Mouse (Mus musculus): Measurements from ENCODE around the gene Naga. TPM values are rescaled to one million over a fixed set of nuclear protein-coding genes. Genes with fewer than 3 reads are reported as not detected.

The Naga gene
- 36.8 and 38.1 TPM in 2 replicates for polyA plus RNA-seq (2016; fragmentation: Nextera tagmentation; extraction: Ambion mirVana)

DNA sequence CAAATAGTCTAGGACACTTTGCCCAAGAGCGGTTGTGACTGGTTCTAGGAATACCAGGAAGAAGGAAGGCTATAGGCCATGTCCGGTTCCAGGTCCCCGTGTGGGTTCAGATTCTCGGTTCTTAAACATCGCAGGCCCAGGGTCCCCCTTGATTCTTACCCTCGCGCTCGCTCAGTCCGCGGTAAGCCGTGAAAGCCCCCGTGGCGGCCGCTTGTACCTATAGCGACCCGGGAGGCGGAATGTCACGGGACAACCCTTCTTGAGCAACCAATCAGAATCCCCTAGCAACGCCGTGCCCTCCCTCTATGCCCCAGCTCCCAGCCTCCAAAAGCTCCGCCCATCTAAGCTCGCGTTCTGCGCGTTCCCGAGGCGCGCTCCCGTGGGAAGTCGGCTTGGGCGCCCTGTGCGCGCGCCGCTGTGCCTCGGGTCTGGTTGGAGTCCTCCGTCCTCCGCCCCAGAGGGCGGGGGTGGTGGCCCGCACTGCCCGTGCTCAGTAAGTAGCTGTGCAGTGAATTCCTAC is at the start of gene Naga, which contains the start of the genes Pheta2 and Smdt1:
Naga (minus strand) TSS at position 333 of the 520 bp plus-strand sequence.
Pheta2 (plus strand) TSS at position 350 of the 520 bp plus-strand sequence.
Smdt1 (plus strand) TSS at position 367 of the 520 bp plus-strand sequence.
- Histone ChIP-seq H3K36me3 (peaks cover 24% of the 10 kb centered on the region), H3K4me1 (peaks cover 31% of the 10 kb centered on the region), H3K4me3 (peak within 1 kb of the TSS; percentile 48), H3K27me3 (no peaks in the 10 kb centered on the region), H3K9ac (peak within 1 kb of the TSS; percentile 60), H3K27ac (peak within 1 kb of the TSS; percentile 13; the same call in 1 of the 2 replicates), H3K4me2 (replicated peaks) (peak within 1 kb of the TSS; percentile 63), H3K9me3 (no peaks in the 10 kb centered on the region)
- WGBS: under 1% methylated on average over 41 of the region's 41 CpGs
- ATAC-seq (ENCODE audit: insufficient number of reproducible peaks, insufficient read depth, low FRiP score, low TSS enrichment): peak; percentile 72; the same call in 1 of the 2 replicates

DNA sequence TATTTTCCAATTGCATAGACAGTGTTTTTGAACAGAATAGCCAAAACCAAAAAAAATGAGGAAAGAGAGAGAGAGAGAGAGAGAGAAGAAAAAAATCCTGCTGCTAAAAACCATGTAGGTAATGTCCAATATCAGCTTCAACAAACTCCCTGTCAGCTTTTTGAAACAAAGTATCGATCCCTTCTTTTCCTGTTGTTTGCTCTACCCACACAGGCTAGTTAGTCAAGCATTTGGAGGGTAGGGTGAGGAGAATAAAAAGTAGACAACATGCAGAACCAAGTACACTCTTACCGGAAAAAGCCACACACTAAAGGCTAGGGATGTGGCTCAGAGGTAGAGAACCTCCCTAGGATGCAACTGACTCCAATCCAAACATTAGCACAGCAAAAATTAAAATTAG is 47.0 kb upstream of the Naga start:
- Histone ChIP-seq H3K4me3 (no peak overlapping the region), H3K4me2 (replicated peaks) (no peak overlapping the region), H3K27ac (no peak overlapping the region), H3K9me3 (no peaks in the 10 kb centered on the region), H3K9ac (no peak overlapping the region), H3K36me3 (no peaks in the 10 kb centered on the region), H3K27me3 (no peaks in the 10 kb centered on the region), H3K4me1 (peaks cover 3% of the 10 kb centered on the region; the same call in 1 of the 2 replicates)
- 93% methylated on average over 2 of the region's 2 CpGs for WGBS
- ATAC-seq (ENCODE audit: insufficient number of reproducible peaks, insufficient read depth, low FRiP score, low TSS enrichment): no peak

DNA sequence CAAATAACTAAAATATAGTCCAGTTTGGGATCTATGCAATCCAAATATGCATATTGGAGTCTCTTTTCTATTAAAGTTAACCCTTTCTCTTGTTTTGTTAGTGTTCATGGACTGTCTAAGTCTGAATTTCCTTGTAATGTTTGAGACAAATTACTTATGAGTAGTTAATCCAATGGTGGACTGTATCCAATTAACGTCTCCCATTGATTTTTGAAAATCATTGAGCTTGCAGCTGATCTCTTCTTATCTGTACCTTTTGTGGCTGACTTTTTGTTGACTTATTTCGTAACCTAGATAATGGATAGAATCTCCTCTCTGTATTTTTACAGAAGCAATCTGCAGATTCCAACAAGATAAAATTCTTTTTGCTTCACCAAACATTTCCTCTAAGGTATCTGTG is 43.7 kb upstream of the Naga start:
- H3K9me3 ChIP-seq: no peaks in the 10 kb centered on the region
- ATAC-seq (ENCODE audit: insufficient number of reproducible peaks, insufficient read depth, low FRiP score, low TSS enrichment): no peak
- no peak overlapping the region for H3K9ac ChIP-seq
- 89% methylated on average over 2 of the region's 2 CpGs for WGBS
- H3K4me2 ChIP-seq (replicated peaks): no peak overlapping the region
- H3K4me1 ChIP-seq: peaks cover 15% of the 10 kb centered on the region
- no peak overlapping the region for H3K27ac ChIP-seq
- no peaks in the 10 kb centered on the region for H3K27me3 ChIP-seq
- H3K36me3 ChIP-seq: no peaks in the 10 kb centered on the region
- no peak overlapping the region for H3K4me3 ChIP-seq

GRCm38 (mm10) chr15:82380714-82381062 is 42.0 kb upstream of the Naga start:
- H3K9me3 ChIP-seq: no peaks in the 10 kb centered on the region
- peaks cover 15% of the 10 kb centered on the region for H3K4me1 ChIP-seq
- no peak for ATAC-seq (ENCODE audit: insufficient number of reproducible peaks, insufficient read depth, low FRiP score, low TSS enrichment)
- 33% methylated on average over 7 of the region's 7 CpGs for whole genome bisulfite sequencing
- H3K27ac ChIP-seq: no peak overlapping the region
- H3K4me2 ChIP-seq (replicated peaks): peak overlapping the region; percentile 70
- no peaks in the 10 kb centered on the region for H3K27me3 ChIP-seq
- H3K9ac ChIP-seq: peak overlapping the region; percentile 56; the same call in 1 of the 2 replicates
- peak overlapping the region; percentile 45 for H3K4me3 ChIP-seq
- no peaks in the 10 kb centered on the region for H3K36me3 ChIP-seq

DNA sequence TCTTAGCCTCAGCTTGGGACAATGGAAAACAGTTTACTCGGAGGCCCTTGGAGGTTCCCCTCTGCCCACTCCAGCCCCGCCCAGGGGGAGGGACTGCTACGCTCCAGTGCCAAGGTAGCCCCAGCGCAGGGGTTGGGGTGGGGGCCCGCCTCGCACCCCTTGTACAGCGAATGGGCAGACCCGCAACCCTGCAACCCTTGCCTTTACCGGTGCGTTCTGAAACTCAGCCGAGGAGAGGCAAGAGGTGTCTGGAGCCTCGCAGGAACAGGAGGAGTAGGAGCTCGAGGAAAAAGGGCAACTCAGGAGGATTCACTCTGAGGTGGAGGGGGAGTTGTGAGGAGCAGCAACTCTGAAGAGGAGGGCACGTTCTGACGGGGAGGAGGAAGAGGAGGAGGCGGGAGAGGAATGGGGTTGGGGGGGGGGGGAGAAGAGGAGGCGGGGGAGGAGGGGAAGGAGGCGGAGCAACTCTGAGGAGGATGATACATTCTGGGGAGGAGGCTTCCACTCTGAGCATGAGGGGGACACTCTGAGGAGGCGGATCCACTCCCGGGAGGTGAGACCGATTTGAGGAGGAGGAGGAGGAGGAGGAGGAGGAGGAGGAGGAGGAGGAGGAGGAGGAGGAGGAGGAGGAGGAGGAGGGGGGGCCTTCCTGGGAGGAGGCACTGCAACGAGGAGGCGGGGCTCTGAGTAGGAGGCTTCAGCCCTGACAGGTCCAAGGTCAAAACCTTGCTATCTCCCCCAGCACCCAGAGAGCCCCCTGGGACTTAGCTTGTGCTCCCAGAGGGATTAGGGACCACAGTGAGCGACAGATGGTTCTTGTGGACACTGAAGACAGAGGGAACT is 41.4 kb upstream of the Naga start, which contains the start of gene Cyp2d22:
Cyp2d22 (minus strand) TSS at position 390 of the 843 bp plus-strand sequence.
- H3K27ac ChIP-seq: peak within 1 kb of the TSS; percentile 77
- no peaks in the 10 kb centered on the region for H3K9me3 ChIP-seq
- no peaks in the 10 kb centered on the region for H3K36me3 ChIP-seq
- peak within 1 kb of the TSS; percentile 70 for H3K4me2 ChIP-seq (replicated peaks)
- H3K4me3 ChIP-seq: peak within 1 kb of the TSS; percentile 45
- H3K9ac ChIP-seq: peak within 1 kb of the TSS; percentile 56
- peaks cover 15% of the 10 kb centered on the region for H3K4me1 ChIP-seq
- H3K27me3 ChIP-seq: no peaks in the 10 kb centered on the region
- WGBS: 2% methylated on average over 19 of the region's 24 CpGs
- peak; percentile 88 for ATAC-seq (ENCODE audit: insufficient number of reproducible peaks, insufficient read depth, low FRiP score, low TSS enrichment)

- no peaks in the 10 kb centered on the region for H3K36me3 ChIP-seq
- peaks cover 15% of the 10 kb centered on the region for H3K4me1 ChIP-seq
- H3K27ac ChIP-seq: peak overlapping the region; percentile 77; the same call in 1 of the 2 replicates
- ATAC-seq (ENCODE audit: insufficient number of reproducible peaks, insufficient read depth, low FRiP score, low TSS enrichment): no peak
- H3K9ac ChIP-seq: peak overlapping the region; percentile 56; the same call in 1 of the 2 replicates
- WGBS: 22% methylated on average over 7 of the region's 7 CpGs
- peak overlapping the region; percentile 70 for H3K4me2 ChIP-seq (replicated peaks)
- H3K27me3 ChIP-seq: no peaks in the 10 kb centered on the region
- no peaks in the 10 kb centered on the region for H3K9me3 ChIP-seq
- peak overlapping the region; percentile 45 for H3K4me3 ChIP-seq
These were observed 40.8 kb upstream of the Naga start for GRCm38 (mm10) chr15:82379511-82379870.

DNA sequence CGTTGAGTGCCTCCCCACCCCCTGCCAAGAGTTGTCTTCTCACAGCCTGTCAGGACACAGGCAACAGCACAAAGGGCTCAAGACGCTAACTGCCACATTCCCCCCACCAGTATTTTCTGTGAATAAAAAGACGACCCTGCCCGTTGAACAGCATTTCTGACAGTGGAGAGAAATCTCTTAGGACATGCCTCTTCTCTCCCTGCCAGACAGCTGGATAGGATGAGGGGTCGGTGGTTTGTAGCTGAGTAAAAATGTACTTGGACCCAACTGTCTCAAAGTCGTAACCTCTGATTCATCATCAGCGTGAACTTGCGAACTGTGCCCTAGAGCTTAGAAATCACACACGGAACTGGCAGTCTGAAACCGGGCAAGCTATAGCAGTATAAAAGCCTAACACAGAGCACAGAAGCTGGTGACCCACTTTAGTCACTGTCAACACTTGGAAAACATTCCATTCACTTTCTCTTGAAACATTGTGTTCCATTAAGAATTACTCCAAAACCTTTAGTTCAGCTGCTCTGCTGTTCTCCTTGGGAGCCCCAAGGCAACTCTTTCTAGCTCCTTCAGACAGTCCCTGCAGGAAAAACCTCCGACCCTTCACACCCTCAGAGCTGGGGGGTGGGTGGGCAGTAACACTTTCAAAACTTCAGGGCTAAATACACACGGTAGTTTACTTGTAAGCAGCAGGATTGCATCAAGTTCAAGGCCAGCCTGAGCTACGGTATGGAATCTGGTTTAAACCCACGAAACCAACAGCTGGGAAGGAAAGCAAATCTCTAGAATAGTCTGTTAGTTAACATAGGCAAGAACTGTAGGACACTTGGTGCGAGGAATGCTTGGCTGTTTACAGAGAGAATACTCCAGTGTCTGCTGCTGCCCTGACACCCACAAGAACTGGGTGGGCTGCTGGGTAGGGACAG is 39.8 kb upstream of the Naga start:
- WGBS: 57% methylated on average over 15 of the region's 15 CpGs
- Histone ChIP-seq H3K36me3 (0 out of 2 replicates have a peak, but pooled peaks cover 2% of the 10 kb centered on the region), H3K4me3 (no peak overlapping the region), H3K4me2 (replicated peaks) (no peak overlapping the region), H3K4me1 (peaks cover 15% of the 10 kb centered on the region), H3K9me3 (no peaks in the 10 kb centered on the region), H3K27me3 (no peaks in the 10 kb centered on the region), H3K9ac (no peak overlapping the region), H3K27ac (no peak overlapping the region)
- no peak for ATAC-seq (ENCODE audit: insufficient number of reproducible peaks, insufficient read depth, low FRiP score, low TSS enrichment)

DNA sequence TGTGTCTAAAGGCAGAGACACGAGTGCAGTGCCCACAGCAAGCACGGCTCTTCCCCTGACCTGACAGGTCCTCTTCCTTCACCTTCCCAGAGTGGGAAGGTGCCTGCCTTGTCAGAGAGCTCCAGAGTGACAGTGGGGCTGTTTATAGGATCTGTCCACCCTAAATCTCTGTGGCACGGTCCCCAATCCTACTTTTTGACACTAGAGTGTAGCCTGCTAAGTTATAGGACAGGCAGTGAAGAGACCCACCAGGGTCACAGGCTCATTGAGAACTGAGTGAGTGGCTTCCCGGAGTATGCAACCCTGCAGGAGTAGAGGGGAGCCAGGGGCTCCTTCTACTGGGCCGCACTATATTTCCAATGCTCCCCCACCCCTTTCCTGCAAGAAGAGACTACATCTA is 39.0 kb upstream of the Naga start:
- Histone ChIP-seq H3K9me3 (no peaks in the 10 kb centered on the region), H3K27ac (no peak overlapping the region), H3K27me3 (no peaks in the 10 kb centered on the region), H3K4me3 (no peak overlapping the region), H3K4me2 (replicated peaks) (no peak overlapping the region), H3K4me1 (peaks cover 15% of the 10 kb centered on the region), H3K36me3 (0 out of 2 replicates have a peak, but pooled peaks cover 5% of the 10 kb centered on the region), H3K9ac (no peak overlapping the region)
- 75% methylated on average over 5 of the region's 5 CpGs for WGBS
- ATAC-seq (ENCODE audit: insufficient number of reproducible peaks, insufficient read depth, low FRiP score, low TSS enrichment): no peak

GRCm38 (mm10) chr15:82376393-82377138 is 37.8 kb upstream of the Naga start:
- WGBS: 60% methylated on average over 17 of the region's 17 CpGs
- Histone ChIP-seq H3K4me3 (no peak overlapping the region), H3K27me3 (no peaks in the 10 kb centered on the region), H3K36me3 (0 out of 2 replicates have a peak, but pooled peaks cover 5% of the 10 kb centered on the region), H3K4me2 (replicated peaks) (no peak overlapping the region), H3K4me1 (peaks cover 15% of the 10 kb centered on the region), H3K9ac (no peak overlapping the region), H3K9me3 (no peaks in the 10 kb centered on the region), H3K27ac (no peak overlapping the region)
- ATAC-seq (ENCODE audit: insufficient number of reproducible peaks, insufficient read depth, low FRiP score, low TSS enrichment): no peak

GRCm38 (mm10) chr15:82375855-82376254 is 37.1 kb upstream of the Naga start:
- no peak overlapping the region for H3K4me2 ChIP-seq (replicated peaks)
- H3K27me3 ChIP-seq: no peaks in the 10 kb centered on the region
- ATAC-seq (ENCODE audit: insufficient number of reproducible peaks, insufficient read depth, low FRiP score, low TSS enrichment): no peak
- H3K27ac ChIP-seq: no peak overlapping the region
- 88% methylated on average over 9 of the region's 9 CpGs for WGBS
- H3K4me1 ChIP-seq: peaks cover 13% of the 10 kb centered on the region
- H3K4me3 ChIP-seq: no peak overlapping the region
- H3K9ac ChIP-seq: no peak overlapping the region
- H3K36me3 ChIP-seq: 0 out of 2 replicates have a peak, but pooled peaks cover 5% of the 10 kb centered on the region
- no peaks in the 10 kb centered on the region for H3K9me3 ChIP-seq

Data from embryonic facial prominence, embryonic 12.5 days (tissue).